Mouse (Mus musculus): ENCODE measurements around the gene Mb21d2. TPM values are rescaled to one million over a fixed set of nuclear protein-coding genes. Genes with fewer than 3 reads are reported as not detected.
A peak's percentile ranks its signal among the peaks of the same experiment; 100 is the strongest.

Mb21d2 gene
- polyA plus RNA-seq, 1 experiment, result 35.5 TPM

GRCm38 (mm10) chr16:28929686-28930291 is 316 bp upstream of the Mb21d2 start:
- Histone ChIP-seq H3K4me3 (ENCODE audit: insufficient read depth, low read length) (peak overlapping the region; percentile 75), H3K27ac (ENCODE audit: insufficient read depth, low read length) (no peak overlapping the region), H3K4me1 (ENCODE audit: control insufficient read depth, insufficient read depth, low read length) (no peaks in the 10 kb centered on the region)
- peak; percentile 35; the same call in 1 of the 2 replicates for TF ChIP-seq POLR2A (IDR thresholded peaks at IDR 0.05; ENCODE audit: extremely low read depth, insufficient read depth, low read length)
- TF ChIP-seq CTCF (IDR thresholded peaks at IDR 0.05; ENCODE audit: extremely low read depth, insufficient read depth, low read length), result no peak

GRCm38 (mm10) chr16:28928466-28928814 is 1.0 kb downstream of the Mb21d2 start:
- H3K27ac ChIP-seq (ENCODE audit: insufficient read depth, low read length), result no peak overlapping the region
- H3K4me1 ChIP-seq (ENCODE audit: control insufficient read depth, insufficient read depth, low read length), result no peaks in the 10 kb centered on the region
- TF ChIP-seq POLR2A (IDR thresholded peaks at IDR 0.05; ENCODE audit: extremely low read depth, insufficient read depth, low read length) (0 out of 2 replicates have a peak, but pooled peaks have one; percentile 14), CTCF (IDR thresholded peaks at IDR 0.05; ENCODE audit: extremely low read depth, insufficient read depth, low read length) (no peak)
- peak overlapping the region; percentile 75 for H3K4me3 ChIP-seq (ENCODE audit: insufficient read depth, low read length)

- no peaks in the 10 kb centered on the region for H3K4me1 ChIP-seq (ENCODE audit: control insufficient read depth, insufficient read depth, low read length)
- TF ChIP-seq POLR2A (IDR thresholded peaks at IDR 0.05; ENCODE audit: extremely low read depth, insufficient read depth, low read length) (no peak), CTCF (IDR thresholded peaks at IDR 0.05; ENCODE audit: extremely low read depth, insufficient read depth, low read length) (no peak)
- H3K27ac ChIP-seq (ENCODE audit: insufficient read depth, low read length), result no peak overlapping the region
- H3K4me3 ChIP-seq (ENCODE audit: insufficient read depth, low read length), result peak overlapping the region; percentile 75
These were observed 2.1 kb downstream of the Mb21d2 start for GRCm38 (mm10) chr16:28927381-28927780.

- H3K4me1 ChIP-seq (ENCODE audit: control insufficient read depth, insufficient read depth, low read length), result peaks cover 1% of the 10 kb centered on the region; the same call in 1 of the 2 replicates
- no peak overlapping the region for H3K4me3 ChIP-seq (ENCODE audit: insufficient read depth, low read length)
- no peak overlapping the region for H3K27ac ChIP-seq (ENCODE audit: insufficient read depth, low read length)
- TF ChIP-seq POLR2A (IDR thresholded peaks at IDR 0.05; ENCODE audit: extremely low read depth, insufficient read depth, low read length) (no peak), CTCF (IDR thresholded peaks at IDR 0.05; ENCODE audit: extremely low read depth, insufficient read depth, low read length) (no peak)
These were observed 10.1 kb downstream of the Mb21d2 start for GRCm38 (mm10) chr16:28919320-28919885.

DNA sequence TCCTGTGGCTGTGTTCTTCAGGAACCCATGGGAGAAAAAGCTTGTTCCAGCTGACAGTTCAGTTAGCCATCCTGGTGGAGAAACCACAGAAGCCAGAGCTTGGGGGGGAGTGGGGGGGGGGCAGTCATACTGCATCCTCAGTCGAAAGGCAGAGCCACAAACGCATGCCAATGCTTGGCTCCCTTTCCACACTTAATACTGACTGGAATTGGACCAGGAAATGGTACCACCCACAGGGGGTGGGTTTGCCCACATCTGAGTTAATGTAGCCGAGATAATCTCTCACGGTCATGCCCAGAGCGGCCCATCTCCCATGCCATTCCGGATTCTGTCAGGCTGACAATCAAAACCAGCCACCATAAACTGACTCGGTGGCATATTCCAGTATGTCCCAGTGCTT is 14.1 kb downstream of the Mb21d2 start:
- H3K27ac ChIP-seq (ENCODE audit: insufficient read depth, low read length), result no peak overlapping the region
- H3K4me1 ChIP-seq (ENCODE audit: control insufficient read depth, insufficient read depth, low read length), result peaks cover 1% of the 10 kb centered on the region; the same call in 1 of the 2 replicates
- no peak overlapping the region for H3K4me3 ChIP-seq (ENCODE audit: insufficient read depth, low read length)
- TF ChIP-seq CTCF (IDR thresholded peaks at IDR 0.05; ENCODE audit: extremely low read depth, insufficient read depth, low read length), result no peak
- TF ChIP-seq POLR2A (IDR thresholded peaks at IDR 0.05; ENCODE audit: extremely low read depth, insufficient read depth, low read length), result no peak

- Histone ChIP-seq H3K4me3 (ENCODE audit: insufficient read depth, low read length) (no peak overlapping the region), H3K27ac (ENCODE audit: insufficient read depth, low read length) (no peak overlapping the region), H3K4me1 (ENCODE audit: control insufficient read depth, insufficient read depth, low read length) (peaks cover 1% of the 10 kb centered on the region; the same call in 1 of the 2 replicates)
- TF ChIP-seq CTCF (IDR thresholded peaks at IDR 0.05; ENCODE audit: extremely low read depth, insufficient read depth, low read length) (no peak), POLR2A (IDR thresholded peaks at IDR 0.05; ENCODE audit: extremely low read depth, insufficient read depth, low read length) (no peak)
These were observed 14.8 kb downstream of the Mb21d2 start for GRCm38 (mm10) chr16:28914709-28915108.

GRCm38 (mm10) chr16:28911414-28912050 is 17.9 kb downstream of the Mb21d2 start:
- Histone ChIP-seq H3K27ac (ENCODE audit: insufficient read depth, low read length) (no peak overlapping the region), H3K4me3 (ENCODE audit: insufficient read depth, low read length) (no peak overlapping the region), H3K4me1 (ENCODE audit: control insufficient read depth, insufficient read depth, low read length) (peaks cover under 1% of the 10 kb centered on the region; the same call in 1 of the 2 replicates)
- no peak for TF ChIP-seq POLR2A (IDR thresholded peaks at IDR 0.05; ENCODE audit: extremely low read depth, insufficient read depth, low read length)
- TF ChIP-seq CTCF (IDR thresholded peaks at IDR 0.05; ENCODE audit: extremely low read depth, insufficient read depth, low read length), result no peak

DNA sequence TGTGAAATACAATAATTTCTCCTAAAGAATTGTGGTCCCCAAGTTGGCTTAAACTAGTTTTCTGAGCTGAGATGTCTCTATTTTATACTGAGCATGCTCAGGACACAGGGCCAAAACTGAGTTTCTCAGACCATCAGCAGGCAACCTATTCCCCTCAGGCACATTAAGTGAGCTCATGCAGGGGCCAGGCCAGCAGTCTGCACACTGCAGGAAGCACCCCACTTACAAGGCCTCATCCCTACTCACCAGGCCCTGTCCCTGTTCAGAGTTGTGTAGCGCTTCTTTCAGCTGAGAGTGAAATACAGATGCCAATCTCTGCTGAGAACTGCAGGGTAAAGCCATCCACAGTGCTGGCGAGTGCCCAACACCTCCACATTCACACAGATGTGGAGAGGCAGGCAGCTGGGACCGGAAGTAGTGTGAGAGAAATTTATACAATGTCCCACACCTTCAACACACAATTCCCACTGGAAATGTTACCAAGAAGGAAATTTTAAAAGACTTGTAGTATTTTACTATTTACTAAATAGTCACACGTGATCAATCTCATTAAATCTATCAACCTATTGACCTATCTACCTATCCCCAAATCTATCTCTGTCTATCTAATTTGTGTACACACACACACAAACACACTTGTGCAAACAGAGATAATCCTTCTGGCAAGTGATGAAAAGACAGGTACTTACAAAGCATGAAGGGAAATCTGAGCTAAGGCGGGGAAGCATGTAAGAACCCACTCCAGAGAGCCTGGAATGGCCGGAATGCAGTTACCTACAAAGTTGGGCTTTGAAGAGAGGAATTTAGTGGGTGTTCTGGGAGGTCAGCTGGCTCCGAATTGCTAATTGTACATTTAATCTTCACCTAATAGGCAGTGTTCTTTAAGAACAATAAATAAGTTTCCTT is 22.9 kb downstream of the Mb21d2 start:
- Histone ChIP-seq H3K4me3 (ENCODE audit: insufficient read depth, low read length) (no peak overlapping the region), H3K27ac (ENCODE audit: insufficient read depth, low read length) (no peak overlapping the region), H3K4me1 (ENCODE audit: control insufficient read depth, insufficient read depth, low read length) (no peaks in the 10 kb centered on the region)
- TF ChIP-seq POLR2A (IDR thresholded peaks at IDR 0.05; ENCODE audit: extremely low read depth, insufficient read depth, low read length) (no peak), CTCF (IDR thresholded peaks at IDR 0.05; ENCODE audit: extremely low read depth, insufficient read depth, low read length) (no peak)

Measured in cortical plate, adult 2 months (tissue).